Mouse (Mus musculus) forebrain, embryonic 14.5 days (tissue): ENCODE measurements around the gene Usp30. TPM values are rescaled to one million over a fixed set of nuclear protein-coding genes. Genes with fewer than 3 reads are reported as not detected.

Source experiments
- ATAC-seq: fragments of 200-750 bp; cut with Nextera tagmentation; 2 replicates; pipeline ENCODE4 v1.8.0; 2017; ENCODE audit warnings: mild to moderate bottlenecking, moderate library complexity
- DNase-seq: peaks from one replicate; pipeline ENCODE4 v3.0.0-alpha.2; 2015; ENCODE audit warnings: low spot score
- H3K27ac ChIP-seq: fragments of 300-500 bp; sonication (generic); 2 replicates; pipeline ENCODE4 v1.5.1; 2014; ENCODE audit warnings: low read depth, mild to moderate bottlenecking, control low read depth, low read length, moderate library complexity
- H3K27me3 ChIP-seq: fragments of 300-500 bp; sonication (generic); replicated peaks from 2 replicates; pipeline ENCODE4 v1.6.1; 2014; ENCODE audit warnings: low read length, control low read depth, mixed read lengths; ENCODE audit not compliant: control insufficient read depth, insufficient read depth
- H3K36me3 ChIP-seq: fragments of 300-500 bp; sonication (generic); 2 replicates; pipeline ENCODE4 v1.6.1; 2014; ENCODE audit warnings: low read length, control low read depth; ENCODE audit not compliant: control insufficient read depth, insufficient read depth
- H3K4me1 ChIP-seq: fragments of 300-500 bp; sonication (generic); 2 replicates; pipeline ENCODE4 v1.6.1; 2014; ENCODE audit warnings: antibody characterized with exemption, low read length, control low read depth; ENCODE audit not compliant: control insufficient read depth, insufficient read depth
- H3K4me2 ChIP-seq: fragments of 300-500 bp; sonication (generic); 2 replicates; pipeline ENCODE4 v1.6.1; 2014; ENCODE audit warnings: mild to moderate bottlenecking, control low read depth, low read length
- H3K4me3 ChIP-seq: fragments of 300-500 bp; sonication (generic); 2 replicates; pipeline ENCODE4 v1.5.1; 2014; ENCODE audit warnings: low read depth, low read length, control low read depth
- H3K9ac ChIP-seq: fragments of 300-500 bp; sonication (generic); 2 replicates; pipeline ENCODE4 v1.6.1; 2014; ENCODE audit warnings: mild to moderate bottlenecking, low read length, control low read depth, moderate library complexity
- H3K9me3 ChIP-seq: fragments of 300-500 bp; sonication (generic); replicated peaks from 2 replicates; pipeline ENCODE4 v1.6.1; 2016; ENCODE audit warnings: low read length, control low read depth, mixed read lengths; ENCODE audit not compliant: control insufficient read depth
- WGBS: fragments of 180-500 bp; shearing (Covaris S2); extraction: QIAGEN DNeasy Blood & Tissue Kit; methylation state at CpG from one replicate; pipeline ENCODE4 v1.1.7; 2014; 5-methylcytosine and 5-hydroxymethylcytosine counted together
- polyA plus RNA-seq: library from polyadenylated mRNA; unstranded; fragments of >200 nt; fragmentation: Nextera tagmentation; extraction: Ambion mirVana; gene quantifications from 2 replicates; pipeline ENCODE4 v1.2.1, GENCODE M21; 2014

Gene Usp30
- polyA plus RNA-seq, 1 experiment from 2014 or later: 13.9 TPM

DNA sequence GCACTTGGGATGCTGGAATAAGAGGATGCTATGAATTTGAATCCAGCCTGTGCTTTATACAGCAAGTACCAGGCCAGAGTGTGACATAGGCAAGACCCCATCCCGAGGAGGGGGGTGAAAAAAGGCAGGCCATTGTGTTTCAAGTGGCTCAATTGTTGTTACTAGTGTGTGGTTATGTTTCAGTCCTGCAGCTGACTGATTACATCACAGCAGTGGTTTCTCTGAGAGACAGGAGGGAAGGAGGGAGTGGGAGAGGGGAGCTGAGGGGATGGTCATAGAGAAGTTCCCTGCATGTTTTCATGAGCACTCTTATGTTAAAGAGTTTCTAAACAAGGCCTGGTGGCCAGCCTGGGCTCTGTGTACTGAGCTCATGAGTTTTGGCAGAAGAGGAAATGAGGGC is 37.5 kb downstream of the Usp30 start:
- H3K27ac ChIP-seq: no peak overlapping the region
- no peak for ATAC-seq
- WGBS: 87% methylated on average over 1 of the region's 1 CpGs

DNA sequence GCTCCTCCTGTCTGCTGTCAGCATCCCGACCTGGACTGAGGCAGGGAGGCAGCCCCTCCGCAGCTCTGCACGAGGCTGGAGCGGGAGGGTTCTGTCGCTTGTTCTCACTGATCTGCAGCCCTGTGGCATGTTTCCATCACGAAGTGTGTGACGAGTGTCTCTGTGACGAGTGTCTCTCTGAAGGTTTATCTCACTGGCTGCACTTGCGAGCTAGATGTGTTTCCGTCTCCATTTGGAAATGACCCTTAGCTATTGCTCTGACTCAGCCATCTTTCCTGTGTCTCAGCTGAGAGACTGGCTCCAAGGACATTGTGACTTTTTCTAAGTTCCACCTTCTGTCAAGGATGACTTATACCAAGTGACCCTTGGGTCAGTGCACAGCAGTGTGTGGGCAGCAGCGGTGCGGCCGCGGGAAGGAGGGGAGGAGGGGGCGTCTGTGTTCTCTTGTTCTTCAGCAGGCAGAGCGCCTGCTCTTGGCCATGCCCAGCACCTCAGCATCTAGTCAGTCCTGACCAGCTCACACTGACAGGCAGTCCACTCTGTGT is 41.2 kb downstream of the Usp30 start:
- DNase-seq (no peak), ATAC-seq (no peak)
- Histone ChIP-seq H3K36me3 (peaks cover 70% of the 10 kb centered on the region), H3K9me3 (no peaks in the 10 kb centered on the region), H3K27me3 (no peaks in the 10 kb centered on the region), H3K4me2 (no peak overlapping the region), H3K27ac (no peak overlapping the region), H3K9ac (no peak overlapping the region), H3K4me1 (0 out of 2 replicates have a peak, but pooled peaks cover under 1% of the 10 kb centered on the region), H3K4me3 (no peak overlapping the region)
- 91% methylated on average over 16 of the region's 16 CpGs for WGBS

More for the DNA sequence above, 37.5 kb downstream of the Usp30 start:
- no peak overlapping the region for H3K9ac ChIP-seq
- peaks cover 12% of the 10 kb centered on the region for H3K4me1 ChIP-seq
- no peaks in the 10 kb centered on the region for H3K9me3 ChIP-seq
- H3K36me3 ChIP-seq: peaks cover 34% of the 10 kb centered on the region
- no peak for DNase-seq
- H3K27me3 ChIP-seq: no peaks in the 10 kb centered on the region
- no peak overlapping the region for H3K4me2 ChIP-seq
- H3K4me3 ChIP-seq: no peak overlapping the region

DNA sequence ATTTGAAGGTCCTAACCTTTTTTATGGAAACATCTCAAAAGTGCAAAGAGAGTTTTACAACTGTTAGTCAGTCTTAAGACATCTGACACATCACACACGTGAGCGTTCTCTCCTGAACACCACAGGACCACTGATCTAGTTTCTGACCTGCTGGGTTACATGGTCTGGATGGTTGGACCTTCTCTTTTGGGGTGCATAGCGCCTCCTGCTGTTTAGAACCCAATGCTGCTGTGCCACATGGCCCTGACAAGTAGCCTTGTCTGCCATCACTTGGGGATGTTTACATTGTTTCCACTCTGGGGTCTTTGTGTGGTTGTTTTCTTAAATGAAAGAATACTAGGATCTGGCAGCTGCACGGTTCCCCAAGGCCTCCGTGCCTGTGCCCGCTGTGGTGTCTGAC is 48.1 kb downstream of the Usp30 start:
- Histone ChIP-seq H3K9ac (no peak overlapping the region), H3K27ac (no peak overlapping the region), H3K27me3 (no peaks in the 10 kb centered on the region), H3K4me1 (no peaks in the 10 kb centered on the region), H3K36me3 (peaks cover 87% of the 10 kb centered on the region), H3K4me2 (no peak overlapping the region), H3K4me3 (no peak overlapping the region), H3K9me3 (no peaks in the 10 kb centered on the region)
- WGBS: 82% methylated on average over 6 of the region's 6 CpGs
- no peak for DNase-seq
- no peak for ATAC-seq

DNA sequence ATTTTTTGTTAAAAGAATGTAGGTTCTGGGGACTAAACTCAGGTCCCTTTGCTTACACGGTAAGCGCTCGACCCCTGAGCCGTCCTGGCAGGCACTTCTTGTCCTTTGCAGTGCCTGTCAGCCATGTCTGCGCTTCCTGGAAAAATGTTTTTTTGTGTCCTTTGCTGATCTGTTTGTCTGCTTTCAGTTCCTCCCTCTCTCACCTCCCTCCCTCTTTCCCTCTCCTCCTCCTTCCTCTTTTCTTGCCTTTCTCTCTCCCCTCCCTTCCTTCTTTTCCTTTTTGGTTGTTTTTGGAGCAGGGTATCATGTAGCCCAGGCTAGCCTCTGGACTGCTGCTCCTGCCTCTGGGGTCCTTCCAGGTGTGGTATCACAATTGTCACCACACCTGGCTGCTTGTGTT is 49.8 kb downstream of the Usp30 start:
- 87% methylated on average over 5 of the region's 5 CpGs for WGBS
- Histone ChIP-seq H3K9me3 (no peaks in the 10 kb centered on the region), H3K4me1 (no peaks in the 10 kb centered on the region), H3K36me3 (peaks cover 85% of the 10 kb centered on the region), H3K9ac (no peak overlapping the region), H3K4me2 (no peak overlapping the region), H3K27me3 (no peaks in the 10 kb centered on the region), H3K4me3 (no peak overlapping the region), H3K27ac (no peak overlapping the region)
- DNase-seq (no peak), ATAC-seq (no peak)

DNA sequence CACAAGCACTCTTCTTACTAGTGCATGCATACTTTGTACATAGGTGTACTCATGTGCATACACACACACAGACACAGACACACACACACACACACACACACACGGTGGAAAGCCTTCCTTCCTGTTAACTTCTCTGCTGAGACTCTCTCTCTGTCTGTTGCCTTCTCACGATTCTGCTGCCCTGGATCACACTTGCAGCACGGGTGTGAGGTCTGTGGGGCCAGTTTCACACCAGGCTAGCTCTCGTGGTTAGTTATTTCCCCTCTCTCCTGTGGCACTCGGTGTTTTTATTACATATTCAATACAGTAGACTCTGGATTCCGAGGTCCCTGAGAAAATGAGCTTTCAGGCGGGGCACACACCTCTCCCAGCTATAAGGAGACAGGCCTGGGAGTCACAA is 51.3 kb downstream of the Usp30 start:
- H3K27me3 ChIP-seq: no peaks in the 10 kb centered on the region
- no peak for DNase-seq
- H3K9ac ChIP-seq: no peak overlapping the region
- H3K27ac ChIP-seq: no peak overlapping the region
- peaks cover 86% of the 10 kb centered on the region for H3K36me3 ChIP-seq
- no peak overlapping the region for H3K4me3 ChIP-seq
- no peak overlapping the region for H3K4me2 ChIP-seq
- 88% methylated on average over 7 of the region's 7 CpGs for WGBS
- H3K4me1 ChIP-seq: no peaks in the 10 kb centered on the region
- H3K9me3 ChIP-seq: no peaks in the 10 kb centered on the region
- ATAC-seq: no peak

DNA sequence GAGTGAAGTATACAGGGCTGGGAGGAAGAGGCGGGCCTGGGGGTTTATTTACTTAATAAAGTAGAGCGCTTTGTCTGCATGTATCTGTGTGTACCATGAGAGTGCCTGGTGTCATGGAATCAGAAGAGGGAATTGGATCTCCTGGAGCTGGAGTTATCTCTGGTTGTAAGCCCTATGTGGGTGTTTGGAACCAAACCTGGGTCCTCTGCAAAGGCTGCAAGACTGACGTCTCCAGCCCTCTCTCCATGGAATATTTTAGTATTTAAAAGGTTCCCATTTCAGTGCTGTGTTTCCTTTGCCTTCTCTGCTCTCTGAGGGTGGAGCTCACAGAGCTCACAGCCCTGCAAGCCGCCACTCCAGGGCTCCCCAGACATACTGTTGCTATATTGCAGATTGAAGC is 54.5 kb downstream of the Usp30 start:
- ATAC-seq (no peak), DNase-seq (no peak)
- H3K9ac ChIP-seq: no peak overlapping the region
- H3K4me2 ChIP-seq: no peak overlapping the region
- no peak overlapping the region for H3K27ac ChIP-seq
- WGBS: 83% methylated on average over 4 of the region's 4 CpGs
- no peaks in the 10 kb centered on the region for H3K4me1 ChIP-seq
- H3K27me3 ChIP-seq: no peaks in the 10 kb centered on the region
- peaks cover 90% of the 10 kb centered on the region for H3K36me3 ChIP-seq
- no peaks in the 10 kb centered on the region for H3K9me3 ChIP-seq
- H3K4me3 ChIP-seq: no peak overlapping the region

DNA sequence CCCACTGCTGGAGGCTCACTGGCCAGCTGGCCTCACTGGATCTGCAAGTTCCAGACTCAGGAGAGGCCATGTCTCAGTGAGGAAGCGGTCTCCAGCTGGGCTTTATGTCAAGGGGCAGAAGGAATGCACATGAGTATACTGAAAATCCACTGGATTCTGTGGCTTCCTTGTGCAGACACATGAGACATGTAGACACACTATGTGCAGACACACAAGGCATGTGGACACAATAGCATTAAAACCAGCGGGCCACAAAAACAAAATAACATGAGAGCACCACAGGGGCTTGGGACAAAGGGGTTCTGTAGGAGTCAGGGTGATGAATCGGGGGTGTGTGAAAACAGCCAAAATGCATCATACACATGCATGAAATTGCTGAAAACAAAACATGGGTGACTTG is 60.7 kb downstream of the Usp30 start:
- 89% methylated on average over 3 of the region's 3 CpGs for WGBS
- H3K27me3 ChIP-seq: no peaks in the 10 kb centered on the region
- peaks cover 43% of the 10 kb centered on the region for H3K36me3 ChIP-seq
- ATAC-seq: no peak
- no peak overlapping the region for H3K27ac ChIP-seq
- H3K4me3 ChIP-seq: no peak overlapping the region
- H3K4me2 ChIP-seq: no peak overlapping the region
- no peaks in the 10 kb centered on the region for H3K4me1 ChIP-seq
- no peak for DNase-seq
- no peaks in the 10 kb centered on the region for H3K9me3 ChIP-seq
- no peak overlapping the region for H3K9ac ChIP-seq

DNA sequence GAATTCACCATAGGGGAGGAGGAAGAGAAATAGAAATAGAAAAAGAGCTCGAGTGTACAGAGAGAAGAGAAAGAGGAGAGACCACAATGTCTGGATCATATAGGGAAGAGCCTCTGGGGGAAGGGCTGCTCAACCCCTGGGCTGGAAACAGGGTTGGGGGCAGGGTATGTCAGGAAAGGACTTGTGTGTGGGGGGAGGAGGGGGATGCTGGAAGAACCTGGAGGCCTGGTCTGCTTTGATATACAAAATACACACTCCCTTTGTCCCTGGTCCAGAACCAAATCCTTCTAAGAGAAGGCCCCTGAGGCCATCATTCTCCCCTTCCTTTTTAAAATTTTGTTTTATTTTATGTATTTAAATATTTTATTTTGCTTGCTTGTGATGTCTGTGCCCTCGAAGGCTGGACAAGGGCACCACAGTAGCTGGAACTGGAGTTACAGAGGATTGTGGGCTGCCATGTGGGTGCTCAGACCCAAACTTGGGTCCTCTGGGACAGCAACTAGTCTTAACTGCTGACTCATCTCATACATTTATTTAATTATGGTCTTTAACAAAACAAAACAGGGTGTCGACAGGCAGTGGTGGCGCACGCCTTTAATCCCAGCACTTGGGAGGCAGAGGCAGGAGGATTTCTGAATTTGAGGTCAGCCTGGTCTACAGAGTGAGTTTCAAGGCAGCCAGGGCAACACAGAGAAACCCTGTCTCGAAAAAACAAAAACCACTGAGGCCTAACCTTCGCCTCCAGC is 61.4 kb downstream of the Usp30 start:
- 85% methylated on average over 7 of the region's 7 CpGs for WGBS

More for the DNA sequence above, 61.4 kb downstream of the Usp30 start:
- no peaks in the 10 kb centered on the region for H3K27me3 ChIP-seq
- no peak overlapping the region for H3K27ac ChIP-seq
- no peak overlapping the region for H3K9ac ChIP-seq
- H3K9me3 ChIP-seq: no peaks in the 10 kb centered on the region
- no peak for DNase-seq
- H3K36me3 ChIP-seq: peaks cover 37% of the 10 kb centered on the region
- no peak for ATAC-seq
- peaks cover 2% of the 10 kb centered on the region; the same call in 1 of the 2 replicates for H3K4me1 ChIP-seq
- peak overlapping the region; percentile 61; the same call in 1 of the 2 replicates for H3K4me3 ChIP-seq
- peak overlapping the region; percentile 75; the same call in 1 of the 2 replicates for H3K4me2 ChIP-seq
